Mouse (Mus musculus) gastrocnemius, adult 18-20 months (tissue): ENCODE measurements around the gene Clic3. TPM values are rescaled to one million over a fixed set of nuclear protein-coding genes. Genes with fewer than 3 reads are reported as not detected.

Experiments used
- DNase-seq: peaks from one replicate; pipeline ENCODE4 v3.0.0; 2021; ENCODE audit warnings: low spot score
- total RNA-seq, 2 experiments: library from RNA; stranded (reverse); gene quantifications; 2 replicates each; pipeline ENCODE4 v1.2.3; 2021

Gene Clic3
- total RNA-seq, 2 experiments from 2014 or later, result 0.39 to 1.0 TPM

DNA sequence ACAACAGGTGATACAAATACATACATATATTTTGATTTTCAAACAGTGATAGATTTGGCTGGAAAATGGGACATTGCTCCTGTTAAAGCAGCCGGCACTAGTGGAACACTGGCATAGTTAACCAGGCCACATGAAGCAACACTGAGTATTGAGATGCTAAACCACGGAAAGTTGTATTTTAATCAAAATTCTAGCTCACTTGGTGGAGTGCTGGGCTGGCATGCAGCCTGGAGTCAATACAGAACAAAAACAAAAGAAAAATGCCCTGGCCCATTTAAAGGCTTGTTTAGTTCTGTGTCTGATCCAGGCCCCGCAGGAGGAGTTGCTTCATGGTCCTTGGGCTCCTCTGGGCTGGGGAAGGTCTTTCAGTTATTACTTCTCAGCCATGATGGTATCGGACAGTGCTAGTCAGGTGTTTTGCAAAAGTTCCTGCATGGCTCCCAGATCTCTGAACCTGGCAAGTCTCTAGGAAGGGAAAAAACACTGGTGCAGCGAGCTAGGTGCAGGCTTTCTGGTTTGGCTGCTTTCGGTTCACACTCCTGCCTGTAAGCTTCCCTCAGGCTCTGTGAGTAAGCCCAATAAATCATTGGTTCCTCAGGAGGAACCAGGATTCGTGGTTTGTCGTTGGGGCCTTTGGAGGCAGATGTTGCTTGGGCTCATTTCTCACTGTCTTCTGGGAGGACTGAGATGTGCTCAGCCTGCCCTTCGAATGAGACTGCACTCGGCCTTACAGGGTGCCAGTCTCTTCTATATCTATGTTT lies 23.1 kb downstream of the Clic3 start:
- DNase-seq, result no peak

GRCm38 (mm10) chr2:25480541-25480940 lies 23.9 kb downstream of the Clic3 start:
- DNase-seq, result no peak

- no peak for DNase-seq
Observed at GRCm38 (mm10) chr2:25482969-25483368, 26.3 kb downstream of the Clic3 start.

- DNase-seq, result peak; percentile 34
Observed at GRCm38 (mm10) chr2:25484901-25485647, 28.4 kb downstream of the Clic3 start.

DNA sequence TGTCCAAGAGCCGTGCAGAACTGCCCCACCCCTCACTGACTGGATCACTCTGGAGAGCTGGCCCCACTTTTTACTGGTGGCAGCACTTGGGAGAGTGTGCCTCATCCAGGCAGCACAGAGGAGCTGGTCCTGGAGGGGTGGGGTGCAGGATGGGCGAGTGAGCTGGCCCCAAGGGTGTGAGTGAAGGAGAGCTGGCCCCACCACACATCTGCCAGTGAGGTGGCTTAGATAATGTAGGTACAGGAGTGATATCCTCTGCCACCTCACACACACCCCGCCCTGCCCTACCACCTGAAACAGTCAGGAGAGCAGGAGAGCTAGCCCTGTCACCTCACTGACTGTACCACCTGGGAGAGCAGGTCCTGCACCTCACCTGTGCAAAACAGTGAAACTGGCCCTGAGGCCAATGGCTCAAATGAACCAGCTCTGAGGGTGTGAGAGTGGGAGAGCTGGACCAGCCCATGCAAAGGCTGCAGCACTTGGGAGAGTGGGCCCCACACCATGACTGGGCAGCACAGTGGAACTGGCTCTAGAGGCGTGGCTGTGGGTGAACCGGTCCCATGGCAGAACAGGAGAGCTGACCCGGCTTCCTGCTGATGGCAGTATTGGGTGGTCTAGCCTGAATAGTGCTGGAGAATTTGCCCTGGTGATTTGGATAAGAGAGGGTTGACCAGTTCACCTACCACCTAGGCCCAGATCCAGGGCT lies 31.5 kb downstream of the Clic3 start:
- no peak for DNase-seq

DNA sequence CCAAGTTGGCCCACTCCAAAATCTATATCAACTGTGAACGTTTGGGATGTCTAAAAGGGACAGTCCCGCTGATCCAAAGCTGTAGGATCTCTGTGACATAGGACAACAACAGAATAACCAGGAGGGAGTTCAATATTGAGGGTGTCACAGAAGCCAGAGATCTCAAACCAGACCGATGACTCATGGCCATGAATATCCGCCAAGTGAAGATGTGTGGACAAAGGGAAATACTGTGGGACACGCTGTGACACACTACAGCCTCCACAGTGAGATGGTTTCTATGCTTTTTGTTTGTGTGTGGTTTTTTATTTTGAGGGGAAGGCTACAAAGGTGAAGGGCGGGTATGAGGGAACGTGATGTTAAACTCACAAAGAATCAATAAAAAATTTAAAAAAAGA lies 32.0 kb downstream of the Clic3 start:
- no peak for DNase-seq

DNA sequence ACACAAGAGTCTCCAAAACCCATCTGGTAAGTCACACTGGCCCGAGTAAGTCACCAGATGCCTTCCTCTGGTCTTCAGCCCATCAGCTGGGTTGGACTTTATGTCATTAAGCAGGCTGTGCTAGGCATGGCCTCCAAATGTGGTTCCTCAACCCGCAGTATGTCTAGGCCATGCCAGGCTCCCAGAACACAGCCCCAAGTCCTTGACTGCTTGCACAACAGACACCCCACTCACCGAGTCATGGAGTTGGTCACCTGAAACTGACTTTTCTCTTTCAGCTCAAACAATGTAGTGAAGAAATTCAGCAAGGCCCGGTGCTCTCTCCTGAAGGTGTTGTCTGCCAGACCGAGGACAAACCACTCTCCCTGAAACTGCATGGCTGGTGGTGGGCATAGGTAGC lies 36.4 kb downstream of the Clic3 start:
- no peak for DNase-seq

- no peak for DNase-seq
Observed at GRCm38 (mm10) chr2:25493476-25493961, 36.9 kb downstream of the Clic3 start, which contains the start of gene Lcn12. TSS of gene Lcn12 (minus strand) at chr2:25493911.

GRCm38 (mm10) chr2:25496462-25496861 lies 39.8 kb downstream of the Clic3 start:
- DNase-seq, result no peak

- no peak for DNase-seq
Observed at GRCm38 (mm10) chr2:25497846-25498575, 41.4 kb downstream of the Clic3 start.

DNA sequence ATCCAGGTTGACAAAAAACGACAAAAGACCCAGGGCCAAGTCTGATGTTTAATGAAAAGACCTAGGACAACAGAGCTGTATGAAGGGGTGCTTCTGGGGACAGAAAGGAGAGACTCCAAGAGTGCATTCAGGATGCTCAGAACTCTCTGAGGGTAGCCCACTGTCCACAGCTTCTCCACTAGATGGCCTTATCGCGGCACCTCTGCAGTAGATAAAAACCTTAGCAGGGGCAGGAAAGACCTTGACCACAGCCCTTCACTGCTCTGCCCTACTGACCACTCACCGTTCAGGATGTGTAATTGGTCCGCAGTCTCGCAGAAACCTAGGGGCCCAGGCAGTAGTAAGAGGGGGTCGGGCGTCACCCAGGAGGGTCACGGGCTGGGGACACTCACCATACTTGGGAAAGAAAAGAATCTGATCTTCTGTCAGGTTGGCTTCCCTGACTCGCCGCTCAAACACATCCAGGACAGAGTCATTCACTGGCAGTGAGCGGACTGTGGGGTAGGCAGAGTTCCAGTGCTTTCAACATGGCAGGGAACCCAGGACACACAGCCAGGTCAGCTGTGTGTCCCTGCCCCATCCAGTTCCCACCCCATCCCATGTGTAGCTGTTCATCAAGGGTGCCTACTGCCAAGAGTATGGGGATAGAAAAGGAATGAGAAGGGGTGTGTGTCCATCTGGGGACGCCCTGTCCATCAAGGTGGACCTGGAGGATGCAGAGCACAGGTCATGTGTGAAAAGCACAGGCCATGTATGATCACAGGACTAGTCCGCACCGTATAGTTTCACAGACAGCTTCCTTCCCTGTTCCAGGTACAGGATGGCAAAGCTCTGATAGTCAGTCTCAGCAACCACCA lies 42.2 kb downstream of the Clic3 start:
- peak; percentile 26 for DNase-seq

- DNase-seq, result no peak
Observed at GRCm38 (mm10) chr2:25500071-25500575, 43.5 kb downstream of the Clic3 start.

DNA sequence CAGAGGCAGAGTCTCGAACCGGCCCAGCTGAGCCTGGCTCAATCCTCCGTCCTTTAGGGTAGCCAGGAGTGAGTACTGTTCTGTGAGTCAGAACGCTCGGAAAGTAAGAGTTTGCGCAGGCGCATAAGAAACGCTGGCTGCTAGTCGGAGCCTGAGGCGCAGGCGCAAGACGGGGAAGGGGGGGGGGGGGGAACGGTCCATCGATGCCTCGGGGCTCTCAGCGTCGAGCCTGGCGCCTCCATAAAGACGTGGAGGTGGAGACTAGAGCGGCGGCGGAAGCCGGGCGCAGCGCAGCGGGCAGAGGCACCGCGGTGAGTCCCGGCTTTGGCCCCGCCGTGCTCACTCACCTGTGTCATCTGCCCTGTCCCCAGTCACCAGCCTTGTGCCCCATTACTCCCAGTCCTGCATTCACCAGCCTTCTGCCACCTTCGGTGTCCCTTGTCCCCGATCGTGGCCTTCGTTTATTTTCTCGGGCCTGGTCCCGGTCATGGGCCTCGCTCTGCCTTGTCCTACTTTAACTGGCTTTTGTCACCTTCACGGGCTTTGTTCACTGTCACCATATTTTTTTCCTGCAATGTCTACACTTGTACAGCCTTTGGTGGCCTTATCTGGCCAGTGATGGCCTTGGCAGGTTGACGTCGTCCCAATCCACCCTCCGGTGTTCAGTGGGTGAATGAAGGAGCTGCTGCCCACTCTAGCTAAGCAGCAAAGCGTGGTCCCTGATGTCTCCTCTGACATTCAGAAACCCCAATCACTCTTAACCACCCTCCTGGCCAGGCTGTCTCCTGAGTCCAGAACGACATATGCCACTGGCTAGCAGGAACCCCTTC lies 44.2 kb downstream of the Clic3 start, which contains the start of gene Fbxw5:
Fbxw5 (plus strand) TSS at position 175 of the 830 bp plus-strand sequence.
- DNase-seq, result peak; percentile 87

DNA sequence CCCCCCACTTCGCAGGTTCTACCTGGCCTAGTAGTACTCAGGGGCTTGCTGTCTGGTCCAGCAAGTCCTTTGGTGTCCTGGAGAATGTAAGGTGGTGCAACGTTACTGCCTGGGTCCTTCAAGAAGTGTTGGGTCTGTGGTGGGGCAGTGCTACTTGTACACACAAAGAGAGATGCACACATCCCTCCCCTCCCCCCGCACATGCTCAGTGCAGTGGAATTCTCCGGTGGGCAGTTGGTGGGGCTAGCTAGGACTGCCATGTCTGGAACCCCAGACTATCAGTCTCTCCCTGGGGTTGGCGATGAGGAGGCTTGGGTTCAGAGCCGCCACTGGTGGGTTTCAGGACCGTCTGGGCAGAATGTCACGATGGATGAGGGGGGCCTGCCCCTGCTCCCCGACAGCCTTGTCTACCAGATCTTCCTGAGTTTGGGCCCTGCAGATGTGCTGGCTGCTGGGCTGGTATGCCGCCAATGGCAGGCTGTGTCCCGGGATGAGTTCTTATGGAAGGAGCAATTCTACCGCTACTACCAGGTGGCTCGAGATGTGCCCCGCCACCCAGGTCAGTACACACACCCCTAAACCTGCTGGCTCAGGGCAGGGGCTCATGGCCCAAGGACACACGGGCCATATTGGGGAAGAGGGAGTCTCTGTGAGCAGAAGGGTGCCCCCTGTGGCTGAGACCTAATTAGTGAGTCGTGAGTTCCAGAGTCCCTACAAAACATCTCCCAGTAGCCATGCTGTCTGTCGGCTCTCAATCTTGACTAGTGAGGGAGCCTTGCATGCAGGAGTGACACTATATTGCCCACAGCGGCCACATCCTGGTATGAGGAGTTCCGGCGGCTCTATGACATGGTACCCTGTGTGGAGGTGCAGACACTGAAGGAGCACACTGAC lies 45.2 kb downstream of the Clic3 start, which contains the start of gene C8g:
C8g (minus strand) TSS at position 127 of the 894 bp plus-strand sequence.
- DNase-seq, result no peak

DNA sequence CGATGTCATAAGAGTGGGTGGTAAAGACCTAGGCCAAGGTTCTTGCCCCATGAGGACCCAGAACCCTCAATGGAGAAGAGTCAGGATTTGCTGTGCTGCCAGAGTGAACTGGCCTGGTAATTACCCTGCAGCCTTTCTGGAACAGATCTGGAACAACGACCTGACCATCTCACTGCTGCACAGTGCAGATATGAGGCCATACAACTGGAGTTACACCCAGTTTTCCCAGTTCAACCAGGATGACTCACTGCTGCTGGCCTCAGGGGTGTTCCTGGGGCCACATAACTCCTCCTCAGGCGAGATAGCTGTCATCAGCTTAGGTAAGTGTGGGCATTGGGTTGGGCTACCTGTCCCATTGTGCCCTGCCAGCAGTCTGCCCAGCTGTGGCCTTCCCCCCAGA lies 46.1 kb downstream of the Clic3 start:
- no peak for DNase-seq

GRCm38 (mm10) chr2:25504538-25504937 lies 47.9 kb downstream of the Clic3 start:
- no peak for DNase-seq

GRCm38 (mm10) chr2:25505000-25505399 lies 48.4 kb downstream of the Clic3 start:
- DNase-seq, result no peak

GRCm38 (mm10) chr2:25505860-25506259 lies 49.2 kb downstream of the Clic3 start:
- DNase-seq, result no peak
